Mouse (Mus musculus): ENCODE measurements at regions not wholly inside any gene's neighbourhood (a gene's known extent, or its start where the extent isn't known, plus 50 kb on each side); places are given as distances from the start of the nearest gene placed in this dataset.

DNA sequence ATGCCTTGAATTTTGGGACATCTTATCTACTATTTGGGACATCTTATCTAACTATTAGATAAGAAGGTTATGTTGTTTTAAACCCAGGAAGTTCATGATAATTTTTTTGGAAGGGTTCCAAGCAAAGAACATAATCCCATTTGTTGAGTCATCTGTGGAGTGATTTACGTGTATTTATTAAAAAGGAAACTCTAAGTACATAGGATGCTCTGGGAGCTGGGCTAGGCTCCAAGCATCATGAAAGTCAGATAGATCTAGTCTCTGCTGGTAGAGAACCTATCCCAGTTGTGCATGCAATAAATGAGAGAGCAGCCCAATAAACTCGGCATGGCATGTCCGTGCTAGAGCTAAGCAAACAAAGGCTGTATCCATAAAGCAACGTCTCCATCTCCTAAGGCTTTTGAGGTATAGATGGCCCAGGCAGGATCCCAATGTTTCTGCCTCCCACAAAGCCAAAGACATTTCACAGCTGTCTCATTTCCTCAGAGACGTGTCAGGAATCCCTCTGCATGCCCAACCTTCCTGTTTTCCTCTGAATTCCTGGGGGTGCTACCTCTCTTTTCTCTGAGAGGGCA, 289.4 kb upstream of the Dynlrb2 start:
- Histone ChIP-seq H3K36me3 (ENCODE audit: control insufficient read depth in 1 of 2, insufficient read depth in 2 of 2, low read length in 2 of 2) (no peaks in the 10 kb centered on the region), H3K9ac (ENCODE audit: control insufficient read depth, low read depth, low read length, poor library complexity, severe bottlenecking) (no peak overlapping the region), H3K27ac (ENCODE audit: control insufficient read depth, low read depth, low read length) (no peak overlapping the region), H3K27me3 (ENCODE audit: control insufficient read depth in 1 of 2, insufficient read depth in 2 of 2, low read length in 2 of 2) (no peaks in the 10 kb centered on the region), H3K4me1 (ENCODE audit: control insufficient read depth in 1 of 2, insufficient read depth in 2 of 2, low read length in 2 of 2) (no peaks in the 10 kb centered on the region), H3K9me3 (replicated peaks; ENCODE audit: insufficient read depth, low read length) (no peaks in the 10 kb centered on the region), H3K79me2 (ENCODE audit: control insufficient read depth, insufficient read depth, low read length, poor library complexity) (no peaks in the 10 kb centered on the region), H3K4me3 (ENCODE audit: control insufficient read depth in 1 of 2, insufficient read depth in 1 of 2, low read depth in 2 of 2, low read length in 2 of 2) (no peak overlapping the region)
- no peak for DNase-seq (ENCODE audit: low read depth, low spot score)
- no peak for TF ChIP-seq CHD1 (IDR thresholded peaks at IDR 0.05; ENCODE audit: low read depth, low read length)

DNA sequence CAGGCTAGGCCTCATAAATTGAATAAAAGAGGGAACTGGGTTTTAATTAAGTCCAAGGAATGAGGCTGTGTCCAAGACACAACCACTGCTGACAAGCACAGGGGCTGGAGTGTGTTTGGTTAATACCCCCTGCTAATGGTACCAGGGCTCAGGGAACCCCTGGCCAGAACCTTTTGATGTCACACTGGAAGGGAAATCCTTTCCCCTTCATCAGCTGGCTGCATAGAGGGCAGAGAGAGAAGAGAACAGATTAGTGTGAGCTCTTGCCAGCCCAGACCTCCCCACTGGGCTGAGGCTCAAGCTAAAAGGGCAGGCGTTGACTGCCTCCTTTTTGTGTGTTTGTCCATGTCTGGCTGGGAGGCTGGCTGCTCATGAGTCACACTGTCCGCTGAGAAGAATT, 301.1 kb upstream of the Dynlrb2 start:
- H3K9me3 ChIP-seq (replicated peaks; ENCODE audit: insufficient read depth, low read length), result no peaks in the 10 kb centered on the region
- H3K4me1 ChIP-seq (ENCODE audit: control insufficient read depth in 1 of 2, insufficient read depth in 2 of 2, low read length in 2 of 2), result no peaks in the 10 kb centered on the region
- H3K9ac ChIP-seq (ENCODE audit: control insufficient read depth, low read depth, low read length, poor library complexity, severe bottlenecking), result no peak overlapping the region
- no peak overlapping the region for H3K4me3 ChIP-seq (ENCODE audit: control insufficient read depth in 1 of 2, insufficient read depth in 1 of 2, low read depth in 2 of 2, low read length in 2 of 2)
- DNase-seq (ENCODE audit: low read depth, low spot score), result no peak
- TF ChIP-seq RAD21 (IDR thresholded peaks at IDR 0.05; ENCODE audit: low read depth, low read length), result no peak
- no peak for TF ChIP-seq ZNF384 (IDR thresholded peaks at IDR 0.05; ENCODE audit: low read depth, low read length)
- TF ChIP-seq E2F4 (IDR thresholded peaks at IDR 0.05; ENCODE audit: borderline replicate concordance, low read depth, low read length), result no peak
- TF ChIP-seq JUND (IDR thresholded peaks at IDR 0.05; ENCODE audit: low read depth, low read length), result no peak
- TF ChIP-seq HCFC1 (IDR thresholded peaks at IDR 0.05; ENCODE audit: low read depth, low read length), result no peak
- TF ChIP-seq KAT2A (conservative IDR thresholded peaks at IDR 0.05; ENCODE audit: low read depth, low read length), result no peak
- no peak for TF ChIP-seq MAFK (IDR thresholded peaks at IDR 0.05; ENCODE audit: borderline replicate concordance, low read depth, low read length)
- no peak for TF ChIP-seq ZC3H11A (IDR thresholded peaks at IDR 0.05; ENCODE audit: low read depth, low read length)
- TF ChIP-seq ZKSCAN1 (IDR thresholded peaks at IDR 0.05; ENCODE audit: low read depth, low read length), result no peak
- TF ChIP-seq ELF1 (IDR thresholded peaks at IDR 0.05; ENCODE audit: low read depth, low read length), result no peak
- no peak for TF ChIP-seq EP300 (IDR thresholded peaks at IDR 0.05; ENCODE audit: low read depth in 1 of 2, low read length in 2 of 2)
- no peak overlapping the region for H3K27ac ChIP-seq (ENCODE audit: control insufficient read depth, low read depth, low read length)
- H3K27me3 ChIP-seq (ENCODE audit: control insufficient read depth in 1 of 2, insufficient read depth in 2 of 2, low read length in 2 of 2), result no peaks in the 10 kb centered on the region
- no peaks in the 10 kb centered on the region for H3K79me2 ChIP-seq (ENCODE audit: control insufficient read depth, insufficient read depth, low read length, poor library complexity)
- H3K36me3 ChIP-seq (ENCODE audit: control insufficient read depth in 1 of 2, insufficient read depth in 2 of 2, low read length in 2 of 2), result no peaks in the 10 kb centered on the region

DNA sequence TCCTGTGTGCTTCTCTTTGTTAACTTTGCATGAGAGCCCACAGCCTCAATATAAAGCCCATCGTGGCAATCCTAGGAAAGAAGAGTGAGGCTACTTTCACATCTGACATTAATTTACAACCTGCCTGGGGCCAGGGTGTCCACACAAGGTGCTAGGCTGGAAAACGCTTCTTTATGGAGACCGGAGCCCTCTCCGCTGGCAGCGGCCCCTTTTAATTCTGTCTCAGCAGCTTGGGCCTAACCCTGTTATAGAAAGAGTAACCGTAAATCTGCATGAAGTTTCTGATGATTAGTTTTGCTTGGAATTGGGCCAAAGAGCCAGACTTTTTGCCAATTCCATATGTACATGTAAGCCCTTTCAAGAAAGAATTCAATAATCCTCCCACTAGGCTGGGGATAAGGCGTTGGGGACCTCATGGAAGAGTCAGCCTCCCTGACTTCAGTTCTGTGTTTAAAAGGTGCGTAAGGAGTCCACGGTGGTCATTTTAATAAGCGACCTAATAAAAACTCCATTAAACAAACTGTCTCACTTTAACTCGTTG, 304.2 kb upstream of the Dynlrb2 start:
- no peaks in the 10 kb centered on the region for H3K27me3 ChIP-seq (ENCODE audit: control insufficient read depth in 1 of 2, insufficient read depth in 2 of 2, low read length in 2 of 2)
- H3K4me3 ChIP-seq (ENCODE audit: control insufficient read depth in 1 of 2, insufficient read depth in 1 of 2, low read depth in 2 of 2, low read length in 2 of 2), result no peak overlapping the region
- no peaks in the 10 kb centered on the region for H3K9me3 ChIP-seq (replicated peaks; ENCODE audit: insufficient read depth, low read length)
- H3K4me1 ChIP-seq (ENCODE audit: control insufficient read depth in 1 of 2, insufficient read depth in 2 of 2, low read length in 2 of 2), result no peaks in the 10 kb centered on the region
- H3K9ac ChIP-seq (ENCODE audit: control insufficient read depth, low read depth, low read length, poor library complexity, severe bottlenecking), result no peak overlapping the region
- TF ChIP-seq ELF1 (IDR thresholded peaks at IDR 0.05; ENCODE audit: low read depth, low read length), result no peak
- no peak for TF ChIP-seq POLR2AphosphoS5 (IDR thresholded peaks at IDR 0.05; ENCODE audit: borderline replicate concordance, low read depth, low read length)
- TF ChIP-seq MXI1 (IDR thresholded peaks at IDR 0.05; ENCODE audit: low read depth, low read length), result no peak
- TF ChIP-seq ZKSCAN1 (IDR thresholded peaks at IDR 0.05; ENCODE audit: low read depth, low read length), result no peak
- TF ChIP-seq MYB (IDR thresholded peaks at IDR 0.05; ENCODE audit: low read depth, low read length), result no peak
- TF ChIP-seq TCF12 (IDR thresholded peaks at IDR 0.05; ENCODE audit: low read depth, low read length), result no peak
- no peak for TF ChIP-seq SMC3 (IDR thresholded peaks at IDR 0.05; ENCODE audit: low read depth, low read length)
- TF ChIP-seq POLR2AphosphoS2 (IDR thresholded peaks at IDR 0.05; ENCODE audit: low read length), result no peak
- no peak for TF ChIP-seq NELFE (IDR thresholded peaks at IDR 0.05; ENCODE audit: low read depth, low read length)
- TF ChIP-seq SIN3A (IDR thresholded peaks at IDR 0.05; ENCODE audit: low read length), result no peak
- TF ChIP-seq TBP (IDR thresholded peaks at IDR 0.05; ENCODE audit: low read depth, low read length), result no peak
- no peak for TF ChIP-seq ETS1 (IDR thresholded peaks at IDR 0.05; ENCODE audit: low read depth, low read length)
- no peak for TF ChIP-seq HCFC1 (IDR thresholded peaks at IDR 0.05; ENCODE audit: low read depth, low read length)
- TF ChIP-seq CTCF (IDR thresholded peaks at IDR 0.05 in 2 of 3, conservative IDR thresholded peaks at IDR 0.05 in 1 of 3; ENCODE audit: control insufficient read depth in 1 of 3, insufficient read depth in 1 of 3, low read depth in 2 of 3, low read length in 3 of 3, poor library complexity in 1 of 3, severe bottlenecking in 1 of 3), result no peak
- no peak for TF ChIP-seq NRF1 (IDR thresholded peaks at IDR 0.05; ENCODE audit: insufficient read depth, low read depth, low read length, poor library complexity, severe bottlenecking)
- no peaks in the 10 kb centered on the region for H3K79me2 ChIP-seq (ENCODE audit: control insufficient read depth, insufficient read depth, low read length, poor library complexity)
- no peak overlapping the region for H3K27ac ChIP-seq (ENCODE audit: control insufficient read depth, low read depth, low read length)
- no peak for DNase-seq (ENCODE audit: low read depth, low spot score)
- no peaks in the 10 kb centered on the region for H3K36me3 ChIP-seq (ENCODE audit: control insufficient read depth in 1 of 2, insufficient read depth in 2 of 2, low read length in 2 of 2)

All from MEL (cell line).